Mouse (Mus musculus) neural tube, embryonic 13.5 days (tissue): ENCODE measurements around the gene Chpf2. TPM values are rescaled to one million over a fixed set of nuclear protein-coding genes. Genes with fewer than 3 reads are reported as not detected.
A peak's percentile ranks its signal among the peaks of the same experiment; 100 is the strongest.

Experiments
- ATAC-seq: fragments of 200-750 bp; cut with Nextera tagmentation; 2 replicates; pipeline ENCODE4 v1.8.0; 2017; ENCODE audit warnings: low read depth, mild to moderate bottlenecking, moderate TSS enrichment, moderate library complexity
- H3K27ac ChIP-seq: fragments of 300-500 bp; sonication (generic); replicated peaks from 2 replicates; pipeline ENCODE4 v1.5.1; 2015; ENCODE audit warnings: moderate library complexity, mild to moderate bottlenecking, inconsistent platforms
- H3K27me3 ChIP-seq: fragments of 300-500 bp; sonication (generic); 2 replicates; pipeline ENCODE4 v1.6.1; 2015; ENCODE audit warnings: mild to moderate bottlenecking, inconsistent platforms
- H3K36me3 ChIP-seq: fragments of 300-500 bp; sonication (generic); 2 replicates; pipeline ENCODE4 v1.6.1; 2015; ENCODE audit warnings: mild to moderate bottlenecking, inconsistent platforms
- H3K4me1 ChIP-seq: fragments of 300-500 bp; sonication (generic); replicated peaks from 2 replicates; pipeline ENCODE4 v1.6.1; 2015; ENCODE audit warnings: inconsistent platforms
- H3K4me2 ChIP-seq: fragments of 300-500 bp; sonication (generic); 2 replicates; pipeline ENCODE4 v1.6.1; 2015; ENCODE audit warnings: inconsistent platforms, mild to moderate bottlenecking, moderate library complexity
- H3K4me3 ChIP-seq: fragments of 300-500 bp; sonication (generic); 2 replicates; pipeline ENCODE4 v1.5.1; 2015; ENCODE audit warnings: mild to moderate bottlenecking, inconsistent platforms
- H3K9ac ChIP-seq: fragments of 300-500 bp; sonication (generic); 2 replicates; pipeline ENCODE4 v1.6.1; 2015; ENCODE audit warnings: moderate library complexity, mild to moderate bottlenecking, inconsistent platforms
- H3K9me3 ChIP-seq: fragments of 300-500 bp; sonication (generic); 2 replicates; pipeline ENCODE4 v1.6.1; 2016; ENCODE audit warnings: inconsistent platforms
- WGBS: fragments of 180-500 bp; shearing (Covaris S2); methylation state at CpG from one replicate; pipeline ENCODE4 v1.1.7; 2015; 5-methylcytosine and 5-hydroxymethylcytosine counted together
- polyA plus RNA-seq: library from polyadenylated mRNA; unstranded; fragments of >200 nt; fragmentation: Nextera tagmentation; extraction: Ambion mirVana; gene quantifications from 2 replicates; pipeline ENCODE4 v1.2.1, GENCODE M21; 2015

Chpf2 gene
- polyA plus RNA-seq, 1 experiment from 2014 or later = 19.1 TPM

DNA sequence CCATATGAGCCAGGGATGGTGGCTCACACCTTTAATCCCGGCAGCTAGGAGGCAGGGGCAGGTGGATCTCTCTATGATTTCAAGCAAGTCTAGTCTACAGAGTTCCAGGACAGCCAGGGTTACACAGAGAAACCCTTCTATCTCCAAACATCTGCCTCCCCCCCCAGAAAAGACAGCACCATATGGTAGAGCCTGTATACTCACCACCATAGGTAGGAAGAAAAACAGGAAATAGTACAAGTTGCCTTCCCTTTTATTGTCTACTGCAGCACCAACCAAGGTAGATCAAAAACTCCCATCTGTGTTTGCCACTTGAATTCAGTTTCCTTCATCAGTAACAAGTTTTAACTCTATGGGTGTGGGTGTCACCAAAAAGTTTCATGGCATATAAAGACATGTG, 10.6 kb upstream of the Chpf2 start:
- Histone ChIP-seq H3K27ac (no peak overlapping the region), H3K9ac (peak overlapping the region; percentile 74; the same call in 1 of the 2 replicates), H3K4me1 (peaks cover 24% of the 10 kb centered on the region), H3K4me2 (peak overlapping the region; percentile 82), H3K27me3 (no peaks in the 10 kb centered on the region), H3K4me3 (peak overlapping the region; percentile 52), H3K9me3 (no peaks in the 10 kb centered on the region), H3K36me3 (peaks cover 43% of the 10 kb centered on the region)
- ATAC-seq = no peak
- WGBS = 83% methylated on average over 1 of the region's 1 CpGs

DNA sequence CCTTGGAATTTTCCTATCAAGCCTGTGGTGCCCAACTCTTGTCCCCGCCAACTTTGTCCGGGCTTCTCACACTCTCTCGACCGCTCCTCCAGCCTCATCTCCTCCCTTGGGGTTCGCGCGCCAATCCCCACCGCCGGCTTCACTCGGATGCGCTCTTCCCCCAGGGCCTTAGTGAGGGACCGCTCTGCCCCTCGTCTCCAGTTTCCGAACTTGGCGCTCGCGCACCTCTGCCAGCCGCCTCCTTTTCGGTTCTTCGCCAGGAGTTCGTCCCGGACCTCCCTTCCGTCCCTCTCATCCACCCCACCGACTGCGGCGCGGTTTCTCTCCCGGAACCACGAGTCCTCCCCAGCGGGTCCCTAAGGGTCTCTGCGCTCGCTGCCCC, 9.7 kb upstream of the Chpf2 start:
- under 1% methylated on average over 32 of the region's 32 CpGs for WGBS
- peak; percentile 32; the same call in 1 of the 2 replicates for ATAC-seq
- Histone ChIP-seq H3K4me2 (peak overlapping the region; percentile 82), H3K27ac (peak overlapping the region; percentile 57; the same call in 1 of the 2 replicates), H3K27me3 (no peaks in the 10 kb centered on the region), H3K4me1 (peaks cover 24% of the 10 kb centered on the region), H3K4me3 (peak overlapping the region; percentile 52), H3K9me3 (no peaks in the 10 kb centered on the region), H3K36me3 (peaks cover 35% of the 10 kb centered on the region), H3K9ac (peak overlapping the region; percentile 74)

- ATAC-seq = peak; percentile 96
- Histone ChIP-seq H3K4me1 (peaks cover 24% of the 10 kb centered on the region), H3K4me3 (peak within 1 kb of the TSS; percentile 52), H3K4me2 (peak within 1 kb of the TSS; percentile 82), H3K9me3 (no peaks in the 10 kb centered on the region), H3K27me3 (no peaks in the 10 kb centered on the region), H3K9ac (peak within 1 kb of the TSS; percentile 74), H3K27ac (peak within 1 kb of the TSS; percentile 74), H3K36me3 (peaks cover 29% of the 10 kb centered on the region)
- under 1% methylated on average over 48 of the region's 48 CpGs for WGBS
These were observed 9.2 kb upstream of the Chpf2 start, which contains the start of gene Abcf2 for GRCm38 (mm10) chr5:24577183-24577929. TSS of gene Abcf2 (minus strand) at chr5:24577467.

- Histone ChIP-seq H3K27ac (peak overlapping the region; percentile 74), H3K4me2 (peak overlapping the region; percentile 64), H3K4me1 (peaks cover 24% of the 10 kb centered on the region), H3K27me3 (no peaks in the 10 kb centered on the region), H3K4me3 (peak overlapping the region; percentile 52), H3K9ac (peak overlapping the region; percentile 63), H3K36me3 (peaks cover 20% of the 10 kb centered on the region), H3K9me3 (no peaks in the 10 kb centered on the region)
- ATAC-seq = no peak
- 69% methylated on average over 6 of the region's 6 CpGs for WGBS
These were observed 8.2 kb upstream of the Chpf2 start for GRCm38 (mm10) chr5:24578109-24578963.

GRCm38 (mm10) chr5:24586106-24586505, 435 bp upstream of the Chpf2 start:
- Histone ChIP-seq H3K9ac (peak overlapping the region; percentile 92), H3K27ac (peak overlapping the region; percentile 83), H3K4me3 (peak overlapping the region; percentile 85), H3K4me2 (peak overlapping the region; percentile 93), H3K4me1 (peaks cover 33% of the 10 kb centered on the region), H3K9me3 (no peaks in the 10 kb centered on the region), H3K27me3 (0 out of 2 replicates have a peak, but pooled peaks cover under 1% of the 10 kb centered on the region), H3K36me3 (peaks cover 29% of the 10 kb centered on the region)
- WGBS = 15% methylated on average over 8 of the region's 8 CpGs
- ATAC-seq = peak; percentile 16

DNA sequence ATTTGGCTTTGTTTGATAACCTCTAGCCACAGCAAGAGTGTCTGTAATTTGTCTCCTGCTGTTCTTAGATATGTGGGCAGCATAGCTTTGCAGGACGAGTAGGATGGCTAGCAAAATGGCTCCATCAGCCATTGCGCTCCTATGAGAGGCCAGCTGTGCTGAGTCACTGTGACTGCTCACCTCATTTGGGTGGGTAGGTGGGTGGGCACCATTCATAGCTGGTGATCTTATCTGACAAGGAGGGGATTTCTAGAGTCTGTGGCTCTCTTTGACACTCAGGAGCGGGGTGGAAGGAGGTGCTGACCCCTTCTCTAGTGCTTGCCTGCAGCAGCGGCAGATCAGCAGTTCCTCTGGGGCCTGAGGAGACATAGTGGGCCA, 648 bp downstream of the Chpf2 start:
- peak overlapping the region; percentile 93 for H3K4me2 ChIP-seq
- H3K27me3 ChIP-seq = 0 out of 2 replicates have a peak, but pooled peaks cover 2% of the 10 kb centered on the region
- H3K4me1 ChIP-seq = peaks cover 43% of the 10 kb centered on the region
- peak overlapping the region; percentile 83 for H3K27ac ChIP-seq
- peak overlapping the region; percentile 92 for H3K9ac ChIP-seq
- H3K36me3 ChIP-seq = peaks cover 40% of the 10 kb centered on the region
- H3K9me3 ChIP-seq = no peaks in the 10 kb centered on the region
- WGBS = 35% methylated on average over 4 of the region's 4 CpGs
- ATAC-seq = peak; percentile 28
- peak overlapping the region; percentile 85 for H3K4me3 ChIP-seq

DNA sequence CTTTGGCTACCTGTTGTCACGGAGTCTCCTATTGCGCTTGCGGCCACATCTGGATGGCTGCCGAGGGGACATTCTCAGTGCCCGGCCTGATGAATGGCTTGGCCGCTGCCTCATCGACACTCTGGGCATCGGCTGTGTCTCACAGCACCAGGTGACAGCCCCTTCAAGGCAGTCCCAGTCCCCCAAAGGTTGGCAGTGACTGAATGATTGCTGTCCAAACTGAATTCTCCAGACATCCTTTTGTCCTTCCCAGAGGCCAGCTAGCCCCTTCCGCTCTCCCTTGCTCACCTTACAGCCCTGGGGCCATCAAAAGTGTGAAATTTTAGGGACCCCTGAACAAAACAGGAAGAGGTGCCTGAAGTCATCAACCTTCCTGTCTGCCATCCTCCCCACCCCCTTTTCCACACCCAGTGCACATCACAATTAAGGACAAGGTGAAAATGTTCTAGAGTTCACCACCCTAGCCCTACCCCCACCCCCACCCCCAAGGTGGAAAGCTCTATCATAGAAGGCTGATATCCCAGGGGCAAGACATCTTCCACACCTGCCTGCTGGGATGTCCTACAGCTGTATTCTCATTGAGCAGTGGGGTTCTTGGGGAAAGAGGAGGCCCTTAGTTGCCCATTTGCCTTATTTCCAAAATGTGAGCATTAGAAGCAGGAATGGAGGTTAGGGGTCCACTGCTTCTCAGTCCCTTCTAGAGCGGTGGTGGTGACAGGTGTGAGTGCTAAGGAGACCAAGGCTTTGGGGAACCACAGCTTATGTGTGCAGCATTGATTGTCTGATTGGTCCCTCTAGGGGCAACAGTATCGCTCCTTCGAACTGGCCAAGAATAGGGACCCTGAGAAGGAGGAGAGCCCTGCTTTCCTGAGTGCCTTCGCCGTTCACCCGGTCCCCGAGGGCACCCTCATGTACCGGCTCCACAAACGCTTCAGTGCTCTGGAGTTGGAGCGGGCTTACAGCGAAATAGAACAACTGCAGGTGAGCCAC, 3.3 kb downstream of the Chpf2 start:
- Histone ChIP-seq H3K27me3 (peaks cover 6% of the 10 kb centered on the region; the same call in 1 of the 2 replicates), H3K4me1 (peaks cover 52% of the 10 kb centered on the region), H3K4me2 (no peak overlapping the region), H3K27ac (no peak overlapping the region), H3K9me3 (no peaks in the 10 kb centered on the region), H3K9ac (no peak overlapping the region), H3K4me3 (no peak overlapping the region), H3K36me3 (peaks cover 66% of the 10 kb centered on the region)
- ATAC-seq = no peak
- 87% methylated on average over 20 of the region's 20 CpGs for WGBS

DNA sequence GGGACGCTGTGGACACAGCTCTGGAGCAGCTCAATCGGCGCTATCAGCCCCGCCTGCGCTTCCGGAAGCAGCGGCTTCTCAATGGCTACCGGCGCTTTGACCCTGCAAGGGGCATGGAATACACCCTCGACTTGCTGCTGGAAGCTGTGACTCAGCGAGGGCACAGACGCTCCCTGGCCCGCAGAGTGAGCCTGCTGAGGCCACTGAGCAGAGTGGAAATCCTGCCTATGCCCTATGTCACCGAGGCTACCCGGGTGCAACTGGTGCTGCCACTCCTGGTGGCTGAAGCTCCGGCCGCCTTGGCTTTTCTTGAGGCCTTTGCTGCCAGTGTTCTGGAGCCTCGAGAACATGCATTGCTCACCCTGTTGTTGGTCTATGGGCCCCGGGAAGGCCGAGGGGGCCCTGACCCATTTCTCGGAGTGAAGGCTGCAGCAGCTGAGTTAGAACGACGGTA, 4.8 kb downstream of the Chpf2 start:
- Histone ChIP-seq H3K27ac (no peak overlapping the region), H3K9me3 (no peaks in the 10 kb centered on the region), H3K9ac (peak overlapping the region; percentile 39; the same call in 1 of the 2 replicates), H3K36me3 (peaks cover 78% of the 10 kb centered on the region), H3K4me1 (peaks cover 61% of the 10 kb centered on the region), H3K27me3 (peaks cover 6% of the 10 kb centered on the region; the same call in 1 of the 2 replicates), H3K4me2 (peak overlapping the region; percentile 1; the same call in 1 of the 2 replicates), H3K4me3 (no peak overlapping the region)
- WGBS = 26% methylated on average over 23 of the region's 23 CpGs
- no peak for ATAC-seq

- no peak overlapping the region for H3K9ac ChIP-seq
- no peak overlapping the region for H3K4me3 ChIP-seq
- H3K27me3 ChIP-seq = peaks cover 6% of the 10 kb centered on the region; the same call in 1 of the 2 replicates
- H3K4me2 ChIP-seq = no peak overlapping the region
- H3K4me1 ChIP-seq = peaks cover 67% of the 10 kb centered on the region
- H3K9me3 ChIP-seq = no peaks in the 10 kb centered on the region
- 54% methylated on average over 24 of the region's 24 CpGs for WGBS
- ATAC-seq = no peak
- H3K27ac ChIP-seq = no peak overlapping the region
- H3K36me3 ChIP-seq = peaks cover 78% of the 10 kb centered on the region
These were observed 5.4 kb downstream of the Chpf2 start for GRCm38 (mm10) chr5:24591796-24592470.

- Histone ChIP-seq H3K36me3 (peaks cover 78% of the 10 kb centered on the region), H3K9ac (no peak overlapping the region; the same call in 1 of the 2 replicates)
- no peak for ATAC-seq
These were observed 6.1 kb downstream of the Chpf2 start for GRCm38 (mm10) chr5:24592471-24593160.

More at GRCm38 (mm10) chr5:24592471-24593160, 6.1 kb downstream of the Chpf2 start:
- Histone ChIP-seq H3K9me3 (no peaks in the 10 kb centered on the region), H3K27me3 (peaks cover 6% of the 10 kb centered on the region; the same call in 1 of the 2 replicates), H3K4me3 (no peak overlapping the region), H3K27ac (no peak overlapping the region), H3K4me2 (no peak overlapping the region), H3K4me1 (peaks cover 66% of the 10 kb centered on the region)
- WGBS = 64% methylated on average over 21 of the region's 21 CpGs
